Mouse (Mus musculus): Measurements from ENCODE around the gene Ten1. TPM values are rescaled to one million over a fixed set of nuclear protein-coding genes. Genes with fewer than 3 reads are reported as not detected.

Ten1 gene
- total RNA-seq, 1 experiment = 19.1 TPM

DNA sequence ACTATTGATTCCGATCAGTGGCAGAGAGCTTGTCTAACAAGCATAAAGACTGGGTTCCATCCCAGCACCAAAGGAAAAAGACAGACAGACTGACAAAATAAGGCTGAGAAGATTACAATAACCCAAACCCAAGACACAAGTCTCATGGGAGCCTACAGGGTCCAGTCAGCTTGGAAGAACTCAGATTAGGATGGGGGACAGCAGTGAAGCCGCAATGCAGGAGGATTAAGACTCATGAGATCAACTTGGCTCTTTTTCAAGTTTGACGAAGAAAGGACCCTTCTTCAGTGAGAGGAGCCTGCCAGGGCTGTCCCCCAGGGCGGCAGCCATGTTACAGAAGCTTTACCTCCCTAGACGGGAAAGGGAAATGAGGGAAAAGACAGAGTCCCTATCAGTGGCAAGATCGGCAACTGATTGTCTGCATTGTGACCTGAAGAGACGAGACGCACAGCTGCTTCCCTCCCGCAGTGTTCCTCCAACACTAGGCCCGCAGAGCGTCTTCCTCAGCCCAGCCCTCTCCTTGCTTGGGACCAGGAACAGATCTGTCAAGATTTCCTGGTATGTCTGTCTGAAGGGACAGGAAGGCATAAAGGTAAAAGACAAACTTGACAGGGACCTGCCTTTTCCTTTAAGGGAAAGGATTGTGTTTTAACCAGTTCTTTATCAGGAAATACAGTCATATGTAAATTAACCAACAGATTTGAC lies 11.3 kb upstream of the Ten1 start:
- no peaks in the 10 kb centered on the region; the same call in 1 of the 2 replicates for H3K36me3 ChIP-seq (ENCODE audit: control insufficient read depth, insufficient read depth, low read length, poor library complexity, severe bottlenecking)
- 0 out of 2 replicates have a peak overlapping the region, but pooled peaks have one; percentile 0 for H3K27ac ChIP-seq (ENCODE audit: insufficient read depth, low read depth, low read length, poor library complexity, severe bottlenecking)
- no peak overlapping the region for H3K4me3 ChIP-seq (ENCODE audit: insufficient read depth in 1 of 2, low read depth in 1 of 2, low read length in 2 of 2, poor library complexity in 1 of 2, severe bottlenecking in 1 of 2)
- TF ChIP-seq ZNF384 (IDR thresholded peaks at IDR 0.05; ENCODE audit: low read depth, low read length) (no peak), HCFC1 (IDR thresholded peaks at IDR 0.05; ENCODE audit: borderline replicate concordance, insufficient read depth, low read length) (no peak), CHD2 (IDR thresholded peaks at IDR 0.05; ENCODE audit: low read depth, low read length) (no peak)
- DNase-seq (ENCODE audit: low read depth, low spot score) = no peak
- peaks cover 2 to 4% of the 10 kb centered on the region in 2 experiments for H3K4me1 ChIP-seq (ENCODE audit: control insufficient read depth in 2 of 2, insufficient read depth in 2 of 2, low read length in 2 of 2, poor library complexity in 1 of 2)
- H3K9ac ChIP-seq (ENCODE audit: insufficient read depth, low read depth, low read length, poor library complexity, severe bottlenecking) = no peak overlapping the region
- in situ Hi-C loops (cut with MboI; ENCODE audit: low sequenced_read_pairs in 2 of 2, unreplicated experiment in 2 of 2) = no loop called here
- no peaks in the 10 kb centered on the region for H3K9me3 ChIP-seq (ENCODE audit: control insufficient read depth, insufficient read depth, low read depth, low read length)

- DNase-seq (ENCODE audit: low read depth, low spot score) = no peak
- no peak overlapping the region for H3K9ac ChIP-seq (ENCODE audit: insufficient read depth, low read depth, low read length, poor library complexity, severe bottlenecking)
- H3K27ac ChIP-seq (ENCODE audit: insufficient read depth, low read depth, low read length, poor library complexity, severe bottlenecking) = no peak overlapping the region
- no peaks in the 10 kb centered on the region; the same call in 1 of the 2 replicates for H3K36me3 ChIP-seq (ENCODE audit: control insufficient read depth, insufficient read depth, low read length, poor library complexity, severe bottlenecking)
- H3K9me3 ChIP-seq (ENCODE audit: control insufficient read depth, insufficient read depth, low read depth, low read length) = no peaks in the 10 kb centered on the region
- H3K4me3 ChIP-seq (ENCODE audit: insufficient read depth in 1 of 2, low read depth in 1 of 2, low read length in 2 of 2, poor library complexity in 1 of 2, severe bottlenecking in 1 of 2) = no peak overlapping the region
- TF ChIP-seq MAFK (IDR thresholded peaks at IDR 0.05; ENCODE audit: insufficient read depth, low read depth, low read length) (no peak), CHD2 (IDR thresholded peaks at IDR 0.05; ENCODE audit: low read depth, low read length) (no peak), ZC3H11A (IDR thresholded peaks at IDR 0.05; ENCODE audit: borderline replicate concordance, low read depth, low read length) (no peak), HCFC1 (IDR thresholded peaks at IDR 0.05; ENCODE audit: borderline replicate concordance, insufficient read depth, low read length) (no peak), ZNF384 (IDR thresholded peaks at IDR 0.05; ENCODE audit: low read depth, low read length) (no peak)
- in situ Hi-C loops (cut with MboI; ENCODE audit: low sequenced_read_pairs in 2 of 2, unreplicated experiment in 2 of 2) = no loop called here
- H3K4me1 ChIP-seq (ENCODE audit: control insufficient read depth in 2 of 2, insufficient read depth in 2 of 2, low read length in 2 of 2, poor library complexity in 1 of 2) = peaks cover 0 to 5% of the 10 kb centered on the region in 2 experiments; a peak in 2 of 4 replicates
These were observed 4.0 kb upstream of the Ten1 start for GRCm38 (mm10) chr11:116194619-116195018.

DNA sequence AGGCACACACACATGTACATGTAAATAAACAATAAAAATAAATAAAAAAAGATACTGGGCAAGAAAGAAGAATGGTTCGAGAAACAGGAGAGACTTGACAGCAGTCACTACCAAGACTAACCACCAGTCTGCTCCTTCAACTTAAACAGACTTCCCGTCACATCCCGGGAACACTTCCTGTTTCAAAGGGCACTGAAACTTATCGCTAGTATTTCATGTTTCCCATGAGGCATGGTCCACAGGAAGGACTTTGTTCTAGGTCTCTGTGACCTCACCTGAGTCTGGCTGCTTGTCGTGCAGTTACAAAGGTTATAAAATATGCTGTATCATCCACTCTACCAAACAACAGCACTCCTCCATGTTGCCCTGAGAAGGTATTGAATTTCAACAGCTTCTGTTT lies 3.4 kb upstream of the Ten1 start:
- H3K9ac ChIP-seq (ENCODE audit: insufficient read depth, low read depth, low read length, poor library complexity, severe bottlenecking) = no peak overlapping the region
- DNase-seq (ENCODE audit: low read depth, low spot score) = no peak
- H3K9me3 ChIP-seq (ENCODE audit: control insufficient read depth, insufficient read depth, low read depth, low read length) = no peaks in the 10 kb centered on the region
- peaks cover 0 to 5% of the 10 kb centered on the region in 2 experiments; a peak in 2 of 4 replicates for H3K4me1 ChIP-seq (ENCODE audit: control insufficient read depth in 2 of 2, insufficient read depth in 2 of 2, low read length in 2 of 2, poor library complexity in 1 of 2)
- H3K36me3 ChIP-seq (ENCODE audit: control insufficient read depth, insufficient read depth, low read length, poor library complexity, severe bottlenecking) = no peaks in the 10 kb centered on the region
- H3K4me3 ChIP-seq (ENCODE audit: insufficient read depth in 1 of 2, low read depth in 1 of 2, low read length in 2 of 2, poor library complexity in 1 of 2, severe bottlenecking in 1 of 2) = no peak overlapping the region
- no peak for TF ChIP-seq CHD2 (IDR thresholded peaks at IDR 0.05; ENCODE audit: low read depth, low read length)
- TF ChIP-seq ZNF384 (IDR thresholded peaks at IDR 0.05; ENCODE audit: low read depth, low read length) = no peak
- TF ChIP-seq MAFK (IDR thresholded peaks at IDR 0.05; ENCODE audit: insufficient read depth, low read depth, low read length) = no peak
- in situ Hi-C loops (cut with MboI; ENCODE audit: low sequenced_read_pairs in 2 of 2, unreplicated experiment in 2 of 2) = no loop called here
- H3K27ac ChIP-seq (ENCODE audit: insufficient read depth, low read depth, low read length, poor library complexity, severe bottlenecking) = no peak overlapping the region

DNA sequence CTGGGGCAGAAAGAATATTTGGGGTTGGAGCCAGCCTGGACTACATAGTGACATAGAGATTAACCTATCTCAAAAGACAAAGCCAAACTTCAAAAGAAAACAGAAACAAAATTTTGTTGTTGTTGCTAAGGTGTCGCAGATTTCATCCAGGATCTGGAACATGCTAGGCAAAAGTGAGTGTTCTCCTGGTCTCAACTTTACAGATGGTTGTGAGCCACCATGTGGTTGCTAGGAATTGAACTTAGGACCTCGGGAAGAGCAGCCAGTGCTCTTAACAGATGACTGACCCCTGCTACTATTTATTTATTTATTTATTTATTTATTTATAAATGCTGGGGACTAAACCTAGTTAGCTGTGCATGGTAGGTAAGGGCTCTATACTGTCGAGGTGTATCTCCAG lies 2.3 kb upstream of the Ten1 start:
- H3K4me1 ChIP-seq (ENCODE audit: control insufficient read depth in 2 of 2, insufficient read depth in 2 of 2, low read length in 2 of 2, poor library complexity in 1 of 2) = peaks cover 0 to 5% of the 10 kb centered on the region in 2 experiments; a peak in 2 of 4 replicates
- no peaks in the 10 kb centered on the region for H3K9me3 ChIP-seq (ENCODE audit: control insufficient read depth, insufficient read depth, low read depth, low read length)
- H3K4me3 ChIP-seq (ENCODE audit: insufficient read depth in 1 of 2, low read depth in 1 of 2, low read length in 2 of 2, poor library complexity in 1 of 2, severe bottlenecking in 1 of 2) = no peak overlapping the region
- in situ Hi-C loops (cut with MboI; ENCODE audit: low sequenced_read_pairs in 2 of 2, unreplicated experiment in 2 of 2) = no loop called here
- no peaks in the 10 kb centered on the region for H3K36me3 ChIP-seq (ENCODE audit: control insufficient read depth, insufficient read depth, low read length, poor library complexity, severe bottlenecking)
- no peak overlapping the region for H3K27ac ChIP-seq (ENCODE audit: insufficient read depth, low read depth, low read length, poor library complexity, severe bottlenecking)
- no peak for TF ChIP-seq ZNF384 (IDR thresholded peaks at IDR 0.05; ENCODE audit: low read depth, low read length)
- TF ChIP-seq CHD2 (IDR thresholded peaks at IDR 0.05; ENCODE audit: low read depth, low read length) = no peak
- TF ChIP-seq ZC3H11A (IDR thresholded peaks at IDR 0.05; ENCODE audit: borderline replicate concordance, low read depth, low read length) = no peak
- no peak for TF ChIP-seq HCFC1 (IDR thresholded peaks at IDR 0.05; ENCODE audit: borderline replicate concordance, insufficient read depth, low read length)
- TF ChIP-seq MAFK (IDR thresholded peaks at IDR 0.05; ENCODE audit: insufficient read depth, low read depth, low read length) = no peak
- no peak for DNase-seq (ENCODE audit: low read depth, low spot score)
- H3K9ac ChIP-seq (ENCODE audit: insufficient read depth, low read depth, low read length, poor library complexity, severe bottlenecking) = no peak overlapping the region

Data from ES-E14 (cell line).